Mouse (Mus musculus): ENCODE measurements around the gene Rhoa. TPM values are rescaled to one million over a fixed set of nuclear protein-coding genes. Genes with fewer than 3 reads are reported as not detected.
"Not testable (repeated sequence)": the region's sequence is repeated elsewhere in the genome, so short reads cannot be mapped to it uniquely, and the experiment has no call there.

Rhoa gene
- polyA plus RNA-seq (2012; rRNA removed), result 304 and 339 TPM in 2 replicates

GRCm38 (mm10) chr9:108305629-108306520 lies at the start of gene Rhoa, which contains the start of gene Tcta:
Gene Rhoa (plus strand): TSS chr9:108306129.
Gene Tcta (minus strand): TSS chr9:108306160.
- peak; percentile 93 for DNase-seq (ENCODE audit: low spot score)

- no peak for DNase-seq (ENCODE audit: low spot score)
These were observed 45.4 kb upstream of the Rhoa start for GRCm38 (mm10) chr9:108260526-108260925.

GRCm38 (mm10) chr9:108261865-108262264 lies 44.1 kb upstream of the Rhoa start:
- no peak for DNase-seq (ENCODE audit: low spot score)

GRCm38 (mm10) chr9:108262494-108263049 lies 43.4 kb upstream of the Rhoa start:
- DNase-seq (ENCODE audit: low spot score), result no peak

GRCm38 (mm10) chr9:108263131-108263681 lies 42.7 kb upstream of the Rhoa start:
- DNase-seq (ENCODE audit: low spot score), result no peak

- peak; percentile 97 for DNase-seq (ENCODE audit: low spot score)
These were observed 42.2 kb upstream of the Rhoa start, which contains the start of gene Dag1 for GRCm38 (mm10) chr9:108263690-108264190. Gene Dag1 (minus strand): TSS chr9:108263958.

- DNase-seq (ENCODE audit: low spot score), result peak; percentile 24
These were observed 41.6 kb upstream of the Rhoa start for GRCm38 (mm10) chr9:108264191-108264921.

- DNase-seq (ENCODE audit: low spot score), result no peak
These were observed 39.5 kb upstream of the Rhoa start for GRCm38 (mm10) chr9:108266261-108266935.

GRCm38 (mm10) chr9:108267691-108268090 lies 38.2 kb upstream of the Rhoa start:
- DNase-seq (ENCODE audit: low spot score), result peak; percentile 41

GRCm38 (mm10) chr9:108268701-108269100 lies 37.2 kb upstream of the Rhoa start:
- not testable (repeated sequence) for DNase-seq (ENCODE audit: low spot score)

- no peak for DNase-seq (ENCODE audit: low spot score)
These were observed 34.0 kb upstream of the Rhoa start for GRCm38 (mm10) chr9:108271941-108272340.

- no peak for DNase-seq (ENCODE audit: low spot score)
These were observed 33.2 kb upstream of the Rhoa start for GRCm38 (mm10) chr9:108272691-108273090.

GRCm38 (mm10) chr9:108273485-108273884 lies 32.4 kb upstream of the Rhoa start:
- DNase-seq (ENCODE audit: low spot score), result no peak

GRCm38 (mm10) chr9:108274476-108275330 lies 31.2 kb upstream of the Rhoa start:
- no peak for DNase-seq (ENCODE audit: low spot score)

- no peak for DNase-seq (ENCODE audit: low spot score)
These were observed 30.6 kb upstream of the Rhoa start for GRCm38 (mm10) chr9:108275331-108275659.

- no peak for DNase-seq (ENCODE audit: low spot score)
These were observed 27.1 kb upstream of the Rhoa start for GRCm38 (mm10) chr9:108278697-108279450.

GRCm38 (mm10) chr9:108280071-108280828 lies 25.7 kb upstream of the Rhoa start:
- DNase-seq (ENCODE audit: low spot score), result no peak

GRCm38 (mm10) chr9:108284410-108284809 lies 21.5 kb upstream of the Rhoa start:
- no peak for DNase-seq (ENCODE audit: low spot score)
